Mouse (Mus musculus) adrenal gland, postnatal 14 days (tissue): ENCODE data around the gene Gse1. TPM values are rescaled to one million over a fixed set of nuclear protein-coding genes. Genes with fewer than 3 reads are reported as not detected.

Source experiments
- DNase-seq: peaks from one replicate; pipeline ENCODE4 v3.0.0; 2021; ENCODE audit warnings: mixed read lengths
- total RNA-seq: library from RNA; stranded (reverse); gene quantifications from 2 replicates; pipeline ENCODE4 v1.2.3, GENCODE M21; 2021

Gene Gse1
- total RNA-seq, 1 experiment from 2014 or later, result 29.9 TPM

DNA sequence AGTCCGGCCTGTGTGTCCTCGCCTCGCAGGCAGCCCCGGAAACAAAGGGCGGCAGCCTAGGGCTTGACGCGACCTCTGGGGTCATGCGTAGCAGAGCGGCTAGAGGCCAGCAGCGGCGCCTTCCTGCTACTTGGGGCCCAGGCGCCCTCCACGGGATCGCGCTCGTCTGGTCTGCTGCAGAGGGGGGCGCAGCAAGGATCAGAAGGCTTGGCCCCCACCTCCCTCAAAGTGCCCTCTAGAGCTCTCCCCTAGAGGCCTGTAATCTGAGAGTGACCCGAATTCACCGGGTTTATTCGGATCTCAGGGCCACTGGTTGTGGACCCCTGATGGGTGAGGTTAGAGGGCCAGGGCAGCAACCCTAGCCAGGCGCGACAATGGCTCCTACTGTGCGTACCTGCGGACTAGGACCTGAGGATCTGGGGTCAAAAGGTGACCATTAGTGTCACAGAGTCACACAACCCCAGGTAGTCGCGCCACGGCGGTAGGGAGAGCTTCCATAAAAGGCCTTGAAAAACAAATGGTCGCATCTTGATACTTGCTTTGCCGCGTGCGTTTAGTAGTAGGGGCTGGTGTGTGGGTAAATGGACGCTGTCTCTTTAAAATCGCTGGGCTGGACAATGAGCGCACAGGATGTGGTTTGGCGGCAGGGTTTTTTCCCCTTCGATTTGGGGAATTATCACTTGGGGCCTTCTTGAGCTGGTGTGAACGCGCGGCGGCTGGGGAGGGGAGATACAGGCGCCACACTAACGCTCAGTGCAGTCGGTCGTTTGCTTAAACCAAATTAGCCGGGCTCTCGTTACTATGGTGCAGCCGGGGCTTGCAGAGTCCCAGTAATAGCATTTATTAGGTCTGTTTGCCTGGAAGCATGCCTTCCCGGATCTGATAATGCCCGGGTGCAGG is 258.5 kb downstream of the Gse1 start:
- DNase-seq, result peak; percentile 70

DNA sequence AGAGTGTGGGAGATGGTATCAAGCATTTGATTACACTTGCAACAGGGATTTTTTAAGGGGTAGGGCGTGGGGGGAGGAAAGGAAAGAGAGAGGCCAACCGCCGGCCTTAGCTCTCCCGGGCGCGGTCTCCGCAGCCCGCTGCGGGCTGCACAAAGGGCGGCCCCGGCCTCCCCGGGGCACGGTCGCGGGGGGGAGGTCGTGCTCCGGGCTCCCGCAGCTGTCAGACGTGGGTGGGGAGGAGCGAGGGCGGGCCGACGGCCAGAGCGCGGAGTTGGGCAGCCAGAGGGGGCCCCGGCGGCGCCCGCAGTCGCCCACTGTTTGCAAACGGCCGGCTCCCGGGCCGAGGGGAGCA is 259.1 kb downstream of the Gse1 start:
- DNase-seq, result peak; percentile 79

DNA sequence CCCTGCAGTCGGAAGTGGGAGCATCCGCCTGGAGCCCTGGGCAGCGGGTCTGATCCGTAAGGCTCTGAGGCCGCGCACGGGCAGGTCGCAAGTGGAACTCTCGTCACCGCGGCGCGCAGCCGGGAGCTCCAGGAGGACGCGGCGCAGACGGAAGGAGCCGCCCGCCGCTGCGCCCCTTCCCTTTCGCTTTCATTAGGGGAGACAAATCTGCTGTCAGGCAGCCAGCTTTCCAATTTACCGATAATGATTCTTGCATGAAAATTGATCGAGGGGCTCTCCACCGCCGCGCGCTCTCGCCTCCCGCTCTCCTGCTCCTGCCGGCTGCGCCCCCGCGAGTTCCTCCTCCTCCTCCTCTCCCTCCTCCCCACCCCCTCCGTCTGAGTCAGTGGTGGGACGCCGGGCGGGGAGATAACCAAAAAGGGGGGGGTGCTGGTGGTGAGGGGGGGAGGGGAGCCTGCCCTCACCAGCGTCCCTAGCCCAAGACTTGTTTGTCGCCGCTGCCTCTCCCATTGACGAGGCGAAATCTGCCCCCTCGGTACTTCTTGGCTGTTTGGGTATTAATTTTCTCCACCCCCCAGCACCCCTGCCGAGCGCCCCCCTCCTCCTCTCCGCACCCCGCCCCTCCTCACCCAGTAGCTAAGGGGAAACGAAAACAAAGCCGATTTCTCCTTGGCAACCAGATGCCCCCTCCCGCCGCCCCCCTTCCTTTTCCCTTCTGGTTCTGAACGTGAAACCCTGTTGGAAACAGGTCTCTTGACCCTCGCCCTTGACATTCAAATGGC is 259.7 kb downstream of the Gse1 start:
- peak; percentile 74 for DNase-seq

DNA sequence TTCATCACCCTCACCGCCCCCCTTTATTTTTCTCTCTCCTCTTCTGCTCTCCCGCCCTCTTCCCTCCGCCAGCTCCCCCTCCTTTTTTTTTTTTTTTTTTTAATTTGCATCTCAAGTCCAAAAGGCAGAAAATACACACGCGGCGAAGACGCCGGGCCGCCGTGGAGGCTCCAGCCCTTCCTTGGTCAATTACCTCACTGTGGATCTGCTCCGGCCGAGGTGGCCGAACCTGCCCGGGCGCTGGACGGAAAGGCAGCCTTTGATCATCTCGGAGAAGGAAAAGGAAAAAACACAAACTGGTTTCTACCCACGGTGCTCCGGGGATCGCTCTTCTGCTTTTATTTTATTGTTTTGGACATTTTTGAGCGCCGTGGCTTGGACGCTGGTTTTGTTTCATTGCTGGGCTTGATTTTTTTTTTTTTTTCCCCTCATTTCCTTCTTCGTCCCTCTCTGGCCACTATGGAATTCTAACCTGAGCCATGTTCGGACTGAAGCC is 260.4 kb downstream of the Gse1 start:
- DNase-seq, result peak; percentile 52

DNA sequence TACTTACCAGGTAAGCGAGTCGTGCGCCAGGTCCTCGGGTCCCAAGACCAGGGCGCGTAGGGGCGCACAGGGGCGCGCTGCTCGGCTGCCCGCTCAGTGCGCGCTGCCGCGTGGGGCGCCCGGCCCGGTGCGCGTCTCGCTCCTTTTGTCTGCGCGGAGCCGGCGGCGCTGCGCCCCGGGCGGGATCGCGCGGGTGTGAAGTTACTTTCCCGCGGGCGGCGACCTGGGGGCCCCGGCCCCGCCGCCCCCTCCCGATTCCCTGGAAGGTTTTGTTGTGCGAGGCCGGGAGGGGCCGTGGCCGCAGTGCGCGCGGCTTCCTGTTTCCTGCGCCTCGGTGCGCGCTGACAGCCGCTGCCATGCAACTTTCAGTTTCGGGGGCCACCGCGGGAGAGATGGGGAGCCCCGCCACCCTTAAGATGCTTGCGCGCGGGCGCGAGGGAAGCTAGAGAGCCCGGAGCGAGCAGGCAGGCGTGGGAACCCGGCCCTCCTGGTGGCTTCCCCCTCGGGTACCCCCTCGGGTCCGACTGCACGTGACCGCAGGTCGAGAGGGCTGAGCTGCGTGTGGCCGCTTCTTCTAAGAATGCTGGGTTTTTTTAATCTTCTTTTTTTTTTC is 261.0 kb downstream of the Gse1 start:
- DNase-seq, result peak; percentile 78

DNA sequence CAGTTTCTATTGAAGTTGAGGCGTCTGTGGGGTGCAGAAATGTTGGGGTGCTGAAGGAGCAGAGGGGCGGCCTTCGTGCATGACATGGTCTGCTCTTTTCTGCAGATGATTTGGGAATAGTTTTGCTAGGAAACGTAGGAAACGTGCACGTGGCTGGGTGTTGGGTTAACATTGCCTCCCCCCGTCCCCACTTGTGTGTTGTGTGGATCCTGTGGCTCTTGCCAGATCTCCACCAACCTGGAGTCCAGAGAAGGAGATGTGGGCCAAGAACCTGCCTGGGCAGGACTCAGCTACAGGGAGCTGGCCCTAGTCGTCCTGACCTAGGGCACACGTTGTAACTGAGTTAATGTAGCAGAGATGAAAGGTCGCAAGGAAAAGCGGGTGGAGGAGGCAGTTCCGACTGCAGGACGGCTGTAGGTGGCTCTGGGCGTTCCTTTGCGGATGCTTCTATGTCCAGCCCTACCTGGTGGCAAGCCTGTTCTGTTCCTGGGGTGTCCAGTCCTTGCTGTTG is 261.6 kb downstream of the Gse1 start:
- DNase-seq, result peak; percentile 49

DNA sequence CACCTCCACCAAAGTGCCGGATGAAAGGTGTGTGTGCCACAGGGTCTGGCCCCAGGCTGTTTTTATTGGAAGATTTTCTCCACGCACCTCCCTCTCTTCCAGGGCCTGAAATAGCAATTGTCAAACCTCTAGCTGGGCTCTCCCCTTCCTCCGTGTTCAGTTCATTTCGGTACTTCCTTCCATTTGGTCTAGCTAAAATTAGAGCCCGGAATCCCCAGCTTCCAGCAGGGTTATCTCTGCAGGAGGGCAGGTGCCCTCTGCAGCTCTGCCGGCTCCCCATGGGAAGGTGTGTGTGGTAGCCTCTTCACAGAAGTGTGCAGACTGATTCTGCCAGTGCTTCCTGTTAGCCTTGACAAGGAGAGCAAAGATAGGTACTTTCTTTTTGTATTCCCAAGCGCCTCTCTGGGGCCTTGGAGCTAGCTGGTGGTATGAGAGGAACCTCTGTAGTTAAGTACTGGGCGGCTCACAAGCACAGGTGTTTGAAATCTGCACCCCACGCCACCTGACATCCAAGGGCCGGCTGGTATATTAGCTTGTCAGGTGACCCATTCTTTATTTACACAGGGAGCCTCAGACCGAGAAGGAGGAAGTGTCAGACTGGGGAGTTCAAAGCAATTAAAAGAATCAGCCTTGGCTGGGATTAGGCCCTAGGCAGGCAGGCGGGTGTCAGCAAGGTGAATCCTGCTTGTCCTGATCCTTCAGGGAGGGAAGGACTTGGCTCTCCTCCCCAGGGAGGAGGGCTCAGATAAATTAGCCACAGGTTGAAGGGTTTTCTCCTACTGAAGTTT is 262.3 kb downstream of the Gse1 start:
- no peak for DNase-seq

DNA sequence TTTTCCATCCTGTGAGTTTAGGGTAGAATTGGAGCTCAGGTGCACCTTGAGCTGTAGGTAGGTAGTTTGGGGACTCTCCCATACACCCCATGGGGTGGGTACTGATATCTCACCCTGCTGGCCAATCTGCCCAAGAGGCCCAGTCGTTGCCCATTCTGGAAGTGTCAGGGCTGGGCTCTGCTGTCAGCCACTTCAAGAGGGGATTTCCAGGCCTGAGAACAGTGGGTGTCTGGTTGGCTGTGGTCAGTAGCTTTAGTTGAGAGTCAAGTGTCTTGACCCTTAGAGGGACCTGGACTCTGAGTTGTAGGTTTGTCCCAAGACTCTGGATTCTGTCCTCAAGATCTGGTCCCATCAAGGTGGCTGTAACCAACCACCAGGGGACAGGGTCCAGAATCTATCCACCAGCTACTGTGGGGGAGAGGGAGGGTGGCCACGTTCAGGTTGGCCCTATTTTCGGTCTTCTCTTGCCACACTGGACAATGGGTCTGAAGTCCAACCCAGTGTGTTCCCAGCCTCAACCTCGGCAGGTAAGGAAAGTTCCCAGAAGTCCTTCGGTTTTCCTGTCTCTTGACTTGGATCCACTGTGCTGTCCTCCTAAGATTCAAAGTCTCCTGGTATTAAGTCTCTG is 263.0 kb downstream of the Gse1 start:
- DNase-seq, result no peak

DNA sequence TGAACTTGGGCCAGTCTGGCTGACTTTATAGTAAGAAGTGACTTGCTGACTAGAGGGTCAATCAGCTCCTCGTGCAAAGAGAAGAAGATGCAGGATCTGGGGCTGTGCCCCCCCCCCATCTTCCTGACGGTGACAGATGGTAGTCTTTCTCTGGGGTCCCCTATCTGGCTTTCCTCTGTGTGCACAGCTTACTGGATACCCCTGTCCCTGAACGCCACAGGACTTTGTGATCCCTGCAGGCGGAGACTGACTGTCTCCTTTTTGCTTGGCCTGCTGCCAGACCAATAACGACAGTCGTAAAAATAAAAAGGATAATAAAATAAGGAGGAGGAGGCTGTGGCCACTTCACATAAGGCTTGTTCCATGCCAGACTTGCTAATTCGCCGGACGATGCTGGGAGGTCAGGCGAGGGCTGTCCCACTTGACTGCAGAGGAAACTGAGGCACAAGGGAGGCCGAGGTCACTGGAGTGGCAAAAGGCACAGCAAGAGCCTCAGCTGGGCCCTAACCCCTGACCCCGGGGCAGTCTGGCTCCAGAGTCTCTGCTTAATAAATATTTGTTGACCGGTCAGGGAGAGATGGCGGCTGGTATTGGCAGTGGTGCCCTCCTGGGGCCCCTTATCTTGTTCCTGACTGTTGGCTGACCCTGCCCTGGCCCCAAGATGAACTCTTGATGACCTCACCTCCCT is 264.1 kb downstream of the Gse1 start:
- DNase-seq, result no peak

DNA sequence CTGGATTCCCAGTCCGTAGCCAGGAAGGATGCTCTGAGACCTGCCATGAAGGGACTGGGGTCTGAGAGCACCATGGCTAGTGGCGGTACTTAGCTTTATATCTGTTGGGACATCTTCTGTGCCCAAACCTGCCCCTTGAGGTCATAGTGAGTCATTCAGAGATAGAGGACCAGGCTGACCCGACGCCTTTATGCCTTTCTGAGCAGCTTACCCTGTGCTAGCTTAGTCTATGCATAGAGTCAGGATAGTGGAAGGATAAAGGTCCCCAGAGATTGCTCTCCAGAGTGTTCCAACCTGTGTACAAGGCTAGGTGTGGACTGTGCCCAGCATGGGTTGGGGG is 264.6 kb downstream of the Gse1 start:
- DNase-seq, result no peak

DNA sequence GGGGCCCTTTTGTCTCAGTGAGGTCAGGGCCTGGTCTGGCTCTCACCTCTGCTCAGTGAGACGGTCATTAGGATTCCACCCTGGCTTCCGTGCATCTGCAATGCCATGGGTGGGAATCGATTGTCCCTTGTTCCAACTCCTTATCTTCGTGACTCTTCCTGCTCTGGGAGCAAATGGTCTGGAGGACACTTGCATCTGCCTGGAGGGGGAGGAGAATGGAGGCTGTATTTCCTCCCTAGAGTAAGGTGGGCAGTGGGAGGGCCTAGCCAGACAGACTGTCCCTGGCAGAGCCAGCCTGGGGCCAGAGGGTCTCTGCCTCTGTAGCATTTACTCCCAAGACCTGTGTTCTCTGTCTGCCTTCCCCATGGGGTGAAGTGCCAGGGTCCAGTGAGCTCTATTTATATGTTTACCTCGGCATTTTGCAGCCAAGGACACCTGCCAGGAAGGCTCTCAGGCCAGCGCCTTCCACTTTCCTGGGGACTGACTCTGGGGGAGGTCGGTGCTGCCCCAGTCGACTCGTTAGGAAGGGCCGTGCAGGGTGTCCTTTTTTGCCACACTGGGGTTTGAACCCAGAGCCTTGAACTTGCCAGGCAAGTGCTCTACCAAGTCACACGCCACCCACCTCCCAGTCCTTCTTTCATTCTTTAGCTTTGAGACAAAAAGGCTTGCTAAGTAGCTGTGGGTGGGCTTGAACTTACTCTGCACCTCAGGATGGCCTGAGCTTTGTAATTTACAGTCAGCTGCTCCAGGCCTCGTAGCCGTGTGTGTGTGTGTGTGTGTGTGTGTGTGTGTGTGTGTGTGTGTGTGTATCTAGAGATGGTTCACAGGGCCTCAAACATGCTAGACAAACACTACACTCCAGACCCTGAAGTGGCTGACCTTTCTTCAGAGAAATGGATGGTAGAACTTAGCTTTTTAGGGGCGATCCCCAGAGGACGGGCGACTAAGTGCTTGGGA is 265.5 kb downstream of the Gse1 start:
- no peak for DNase-seq

DNA sequence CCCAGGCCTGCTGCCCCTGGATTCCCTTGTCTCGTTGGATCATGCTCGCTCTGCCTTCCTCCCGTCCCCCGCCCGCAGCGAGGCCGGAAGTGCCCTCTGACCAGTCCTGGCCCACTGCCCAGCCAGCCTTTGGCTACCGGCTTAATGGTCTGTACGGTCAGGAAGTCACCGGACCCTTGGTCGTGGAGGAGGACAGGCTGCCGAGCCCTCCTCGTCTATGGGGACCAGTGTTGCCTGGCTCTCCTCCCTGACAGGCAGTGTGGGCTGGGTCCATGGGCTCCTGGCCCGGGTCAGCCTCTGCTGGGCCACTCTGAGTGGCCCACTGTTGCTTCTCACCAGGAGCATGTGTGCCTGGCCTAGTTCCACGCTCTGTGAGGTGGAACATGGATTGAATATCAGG is 266.6 kb downstream of the Gse1 start:
- DNase-seq, result peak; percentile 91

DNA sequence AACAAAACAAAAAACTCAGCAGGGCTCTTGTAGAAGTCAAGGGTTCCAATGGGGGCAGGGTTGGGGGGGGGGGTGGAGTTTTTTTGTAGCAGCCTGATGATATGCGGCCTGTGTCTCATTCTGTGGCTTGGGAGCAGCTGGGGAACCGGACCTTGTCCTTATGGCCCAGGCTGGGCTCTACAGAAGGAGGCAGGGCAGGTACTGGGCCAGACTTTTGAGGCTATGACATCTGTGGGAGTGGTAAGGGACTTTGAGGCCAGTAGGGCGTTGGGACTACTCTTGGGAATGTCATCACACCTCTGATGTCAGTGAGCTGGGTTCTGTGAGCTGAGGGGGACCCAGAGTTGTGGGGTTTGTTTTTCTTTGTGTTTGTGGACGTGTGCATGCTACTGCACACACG is 267.2 kb downstream of the Gse1 start:
- no peak for DNase-seq

DNA sequence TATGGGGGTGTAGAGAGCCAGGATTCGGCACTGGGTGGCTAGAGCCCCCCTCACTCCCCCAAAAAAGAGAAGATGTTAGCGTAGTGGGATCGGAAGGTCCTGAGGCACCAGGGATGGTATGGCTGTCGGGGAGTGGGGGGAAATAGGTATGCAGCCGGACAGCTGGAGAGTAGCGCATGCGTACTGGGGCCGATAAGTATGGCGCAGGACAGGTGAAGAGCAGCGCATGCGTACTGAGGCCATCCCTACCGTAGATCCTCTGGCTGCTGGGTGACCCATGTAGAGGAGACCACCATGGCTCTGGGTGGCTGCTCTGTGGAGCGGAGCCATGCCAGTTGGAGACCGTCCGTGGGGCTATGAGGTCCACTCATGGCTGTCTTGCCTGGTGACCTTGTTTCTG is 268.2 kb downstream of the Gse1 start:
- DNase-seq, result no peak

DNA sequence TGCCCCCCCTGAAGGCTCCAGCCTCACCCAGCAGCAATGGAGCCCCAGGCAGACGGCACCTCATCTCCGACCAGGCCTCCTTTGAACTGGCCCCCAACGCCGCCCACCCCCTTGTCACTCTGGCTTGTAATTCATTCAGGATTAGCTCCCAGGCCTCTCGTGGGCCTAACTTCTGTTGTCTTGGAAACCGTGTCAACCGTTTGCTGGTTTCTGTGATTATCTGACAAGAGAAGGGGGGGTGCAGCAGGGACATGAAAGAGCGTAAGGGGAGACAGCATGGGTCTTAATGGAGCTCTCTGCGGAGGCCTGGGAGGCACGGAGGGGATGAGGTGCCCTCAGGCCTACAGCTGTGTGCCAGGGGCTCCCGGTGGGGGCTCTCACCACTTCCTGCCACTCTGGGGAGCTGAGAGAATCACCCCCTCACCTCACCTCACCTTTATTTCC is 269.3 kb downstream of the Gse1 start:
- DNase-seq, result no peak

DNA sequence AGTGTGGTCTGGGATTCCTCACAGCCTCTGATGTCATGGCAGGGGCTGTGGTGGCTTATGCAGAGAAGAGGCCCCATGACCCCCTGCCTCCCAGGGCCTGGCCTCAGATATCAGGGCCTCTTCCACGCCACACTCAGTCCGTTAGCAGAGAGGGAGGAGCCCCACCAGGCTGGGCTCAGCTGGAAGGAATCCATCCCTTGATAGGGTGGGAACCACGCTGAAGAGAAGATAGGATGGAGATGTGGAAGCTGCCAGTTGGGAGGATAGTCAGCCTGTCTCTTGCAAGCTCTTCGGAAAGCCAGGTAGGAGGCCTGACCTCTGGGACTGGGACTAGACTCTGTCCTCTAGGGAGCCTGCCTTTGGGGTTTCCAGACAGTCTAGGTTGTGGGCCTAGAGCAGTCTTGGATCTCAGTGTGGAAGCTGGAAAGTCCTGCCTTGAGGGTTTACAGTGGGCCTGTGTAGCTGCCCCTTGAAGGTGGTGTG is 270.1 kb downstream of the Gse1 start:
- no peak for DNase-seq

DNA sequence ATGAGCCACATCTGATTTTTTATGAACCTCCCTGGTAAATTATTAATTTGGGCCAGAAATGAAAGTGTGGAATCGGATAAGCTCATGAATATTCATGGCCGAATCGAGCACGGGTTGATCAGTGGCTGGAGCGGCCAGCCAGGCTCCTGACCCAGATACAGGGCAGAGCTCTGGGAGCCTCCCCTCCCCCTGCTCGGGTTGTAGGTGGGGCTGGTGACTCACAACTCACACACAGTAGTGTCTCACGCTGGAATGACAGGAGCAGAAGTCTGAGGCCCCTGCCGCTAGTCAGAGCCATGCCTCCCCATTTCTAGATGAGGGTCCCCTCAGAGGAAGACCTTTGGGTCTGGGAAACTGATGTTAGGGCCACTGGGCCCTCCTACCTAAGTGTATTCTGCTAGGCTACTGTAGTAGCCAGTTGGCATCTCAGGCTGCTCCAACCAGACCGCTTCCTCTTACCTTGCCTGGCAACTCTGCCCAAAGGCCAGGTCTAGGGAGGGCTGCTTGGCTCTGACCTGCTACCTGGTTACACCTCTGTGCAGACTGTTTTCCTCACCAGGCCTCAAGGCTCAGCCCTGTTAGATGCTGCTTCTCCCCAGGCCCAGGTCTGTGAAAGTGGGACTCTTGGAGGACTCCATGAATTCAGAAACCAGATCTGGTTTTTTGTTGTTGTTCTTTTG is 270.8 kb downstream of the Gse1 start:
- DNase-seq, result peak; percentile 95

DNA sequence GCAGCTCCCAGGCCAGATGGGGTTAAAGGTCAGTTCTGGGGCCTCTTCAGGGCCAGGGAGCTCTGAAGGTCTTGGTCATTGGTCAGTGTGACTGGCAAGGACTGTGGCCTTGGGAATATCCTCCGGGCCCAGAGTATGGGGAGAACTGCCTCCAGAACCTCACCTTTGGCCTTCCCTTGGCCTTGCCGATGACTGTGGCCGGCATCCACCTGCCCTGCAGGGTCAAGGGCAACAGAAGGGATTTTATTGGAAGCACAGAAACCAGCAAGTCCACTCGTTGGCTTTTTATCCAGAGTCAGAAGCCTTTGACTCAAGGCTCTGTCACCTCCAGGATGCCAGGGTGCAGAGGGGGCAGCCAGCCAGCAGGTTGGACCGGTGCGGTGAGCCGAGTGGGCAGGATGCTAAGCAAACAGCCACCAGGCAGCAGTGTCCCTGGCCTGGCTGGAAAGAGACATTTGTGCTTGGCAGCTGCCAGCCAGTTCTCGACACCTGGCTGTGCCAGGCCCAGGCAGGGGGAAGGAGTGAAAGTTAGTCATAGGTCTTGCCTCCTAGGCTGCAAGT is 272.5 kb downstream of the Gse1 start:
- peak; percentile 69 for DNase-seq

DNA sequence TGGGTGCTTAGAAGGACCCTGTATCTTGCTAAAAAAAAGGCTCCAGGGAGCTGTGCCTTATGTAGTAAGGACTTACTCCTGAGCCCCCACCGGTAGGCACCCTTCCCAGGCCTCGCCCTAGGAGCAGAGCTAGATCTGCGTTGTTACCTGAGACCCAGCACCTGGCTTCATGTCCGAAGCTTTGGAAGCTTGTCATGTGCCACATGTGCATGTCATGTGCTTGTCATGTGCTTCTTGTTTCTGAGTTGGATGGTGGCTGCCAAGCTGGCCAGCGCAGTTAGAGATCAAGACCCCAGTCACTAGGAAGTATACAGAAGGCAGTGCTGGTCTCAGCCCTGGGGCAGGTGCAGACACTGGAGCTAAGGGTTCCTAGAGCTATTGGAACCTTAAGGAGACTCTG is 273.2 kb downstream of the Gse1 start:
- no peak for DNase-seq
